Mouse (Mus musculus) mouse trophoblast stem cell (cell line): ENCODE data around the gene Slc7a15.

Source experiments
- in situ Hi-C, 2 experiments: fragments of 300-500 bp; cut with MseI, MboI; formaldehyde crosslinking; loops; 2 replicates in 1 of 2; 3 replicates in 1 of 2; pipeline ENCODE4 v1.15.1; 2025

Slc7a15 gene

GRCm38 (mm10) chr12:8509693-8510092, 89.2 kb downstream of the Slc7a15 start:
- in situ Hi-C loops = loop anchor here in 1 of 2 experiments (25.0 kb wide), 1 partner anchor 447 kb away; no protein-coding TSS in a partner anchor

- in situ Hi-C loops = loop anchor here in 1 of 2 experiments (25.0 kb wide), 1 partner anchor 445 kb away; no protein-coding TSS in a partner anchor
These were observed 91.7 kb downstream of the Slc7a15 start for GRCm38 (mm10) chr12:8506954-8507707.

GRCm38 (mm10) chr12:8504131-8504530, 94.7 kb downstream of the Slc7a15 start:
- in situ Hi-C loops = loop anchor here (5.0 to 25.0 kb wide), 2 partner anchors 182 to 442 kb away; no protein-coding TSS in a partner anchor

GRCm38 (mm10) chr12:8502546-8502945, 96.3 kb downstream of the Slc7a15 start:
- in situ Hi-C loops = loop anchor here (5.0 to 25.0 kb wide), 2 partner anchors 180 to 440 kb away; no protein-coding TSS in a partner anchor

- in situ Hi-C loops = loop anchor here (5.0 to 25.0 kb wide), 2 partner anchors 179 to 439 kb away; no protein-coding TSS in a partner anchor
These were observed 97.1 kb downstream of the Slc7a15 start for GRCm38 (mm10) chr12:8501571-8502305.

- in situ Hi-C loops = loop anchor here (5.0 to 25.0 kb wide), 2 partner anchors 179 to 439 kb away; no protein-coding TSS in a partner anchor
These were observed 98.0 kb downstream of the Slc7a15 start for GRCm38 (mm10) chr12:8500597-8501570.

DNA sequence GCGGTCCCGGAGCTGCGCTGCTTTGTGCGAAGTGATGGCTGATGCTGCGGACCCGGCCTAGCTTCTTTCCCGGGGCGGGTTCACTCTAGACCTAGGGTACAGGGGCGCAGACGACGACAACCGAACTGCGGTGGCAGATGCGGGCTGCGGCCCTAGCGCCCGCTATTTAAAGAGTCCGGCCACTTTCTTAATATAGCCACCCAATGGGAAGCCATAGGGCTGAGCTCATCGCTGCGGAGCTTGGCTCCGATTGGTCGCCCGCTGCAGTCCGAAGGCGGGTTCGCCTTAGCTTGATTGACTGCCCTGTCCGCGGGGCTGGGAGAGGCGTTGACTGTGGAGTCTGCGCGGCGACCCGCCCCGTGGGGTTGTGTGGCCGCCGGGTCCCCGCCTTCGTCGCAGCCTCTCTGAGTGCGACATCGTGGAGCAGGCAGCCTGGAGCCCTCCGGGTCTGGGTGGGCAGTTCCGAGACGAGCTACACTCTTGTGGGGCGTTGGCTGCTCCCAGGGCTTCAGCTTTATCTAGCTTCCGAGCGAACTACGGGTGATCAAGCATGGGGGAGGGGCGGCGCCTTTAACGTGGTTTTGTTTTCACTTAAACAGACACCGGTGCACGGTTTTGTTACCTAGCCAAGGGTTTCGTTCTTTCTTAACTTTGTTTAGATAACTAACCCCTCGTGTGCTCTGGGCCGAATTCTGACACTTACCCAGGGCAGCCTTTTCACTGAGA, 98.8 kb downstream of the Slc7a15 start, which contains the start of gene Rhob:
Gene Rhob, minus strand, starts transcription at position 139 of the 726 bp plus-strand sequence.
- in situ Hi-C loops = loop anchor here (5.0 to 25.0 kb wide), 2 partner anchors 178 to 438 kb away; no protein-coding TSS in a partner anchor

GRCm38 (mm10) chr12:8499001-8499870, 99.6 kb downstream of the Slc7a15 start:
- in situ Hi-C loops = no loop called here

DNA sequence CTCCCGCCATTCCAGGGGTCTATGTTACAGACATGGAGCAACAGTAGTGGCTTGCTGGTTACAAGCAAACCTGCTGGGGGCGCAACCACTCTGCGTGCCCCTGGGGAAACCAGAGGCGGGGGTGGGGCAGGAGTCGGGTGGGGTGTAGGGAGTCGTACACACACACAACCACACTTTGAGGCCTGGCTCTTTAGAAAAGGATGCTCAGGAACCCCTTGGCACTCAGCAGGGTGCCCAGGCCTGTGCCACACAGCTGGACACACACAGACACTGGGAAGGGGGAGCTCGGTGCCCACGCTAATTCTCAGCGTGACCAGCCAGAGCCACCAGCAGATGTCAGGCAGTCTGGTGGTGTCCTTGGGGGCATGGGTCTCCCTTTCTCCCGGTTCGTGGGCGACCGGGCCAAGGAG, 100.3 kb downstream of the Slc7a15 start:
- in situ Hi-C loops = no loop called here

- in situ Hi-C loops = no loop called here
These were observed 100.7 kb downstream of the Slc7a15 start for GRCm38 (mm10) chr12:8498148-8498571.

DNA sequence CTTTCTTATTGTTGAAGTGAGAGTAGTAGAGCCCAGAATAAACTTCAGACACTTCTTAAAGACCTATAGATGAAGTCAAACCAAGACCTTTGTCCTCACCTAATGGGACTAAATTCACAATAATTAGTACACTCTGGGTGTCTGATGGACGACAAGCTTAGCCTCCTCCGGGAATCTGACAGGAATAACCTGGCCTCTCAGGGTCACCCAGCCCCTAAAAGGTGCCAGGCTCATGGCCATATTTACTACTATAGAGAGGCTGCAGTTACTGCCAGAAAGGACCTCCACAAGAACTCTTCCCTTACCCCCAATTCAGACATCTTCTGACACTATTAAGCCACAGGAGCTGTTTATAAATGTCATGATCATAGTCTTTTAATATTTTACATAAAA, 101.6 kb downstream of the Slc7a15 start:
- in situ Hi-C loops = no loop called here

DNA sequence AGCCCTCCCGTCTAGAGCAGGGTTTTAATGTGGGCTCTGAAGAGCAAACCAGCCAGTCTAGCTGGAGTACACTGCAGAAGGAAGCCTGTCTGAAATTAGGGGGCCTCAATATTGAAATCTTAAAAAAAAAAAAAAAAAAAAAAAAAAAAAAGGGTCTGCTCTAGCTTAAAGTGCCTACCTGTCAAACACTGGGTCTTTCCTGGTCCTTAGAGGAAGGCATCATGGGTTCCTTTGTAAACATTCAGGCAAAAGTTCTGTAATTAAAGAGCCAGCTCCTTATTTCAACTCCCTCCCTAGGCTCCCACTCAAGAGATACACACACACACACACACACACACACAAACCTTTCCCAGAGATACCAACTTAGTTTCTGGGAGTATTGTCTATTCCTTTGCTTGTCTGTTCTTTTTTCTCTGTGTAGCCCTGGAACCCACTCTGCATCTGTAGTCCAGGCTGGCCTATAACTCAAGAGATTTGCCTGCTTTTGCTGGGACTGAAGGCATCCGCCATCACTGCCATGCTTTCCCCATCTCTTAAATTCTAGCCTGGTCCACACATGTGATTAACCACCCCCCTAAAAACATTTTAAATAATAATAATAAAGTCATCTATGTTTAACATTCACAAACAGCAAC, 102.1 kb downstream of the Slc7a15 start:
- in situ Hi-C loops = no loop called here

DNA sequence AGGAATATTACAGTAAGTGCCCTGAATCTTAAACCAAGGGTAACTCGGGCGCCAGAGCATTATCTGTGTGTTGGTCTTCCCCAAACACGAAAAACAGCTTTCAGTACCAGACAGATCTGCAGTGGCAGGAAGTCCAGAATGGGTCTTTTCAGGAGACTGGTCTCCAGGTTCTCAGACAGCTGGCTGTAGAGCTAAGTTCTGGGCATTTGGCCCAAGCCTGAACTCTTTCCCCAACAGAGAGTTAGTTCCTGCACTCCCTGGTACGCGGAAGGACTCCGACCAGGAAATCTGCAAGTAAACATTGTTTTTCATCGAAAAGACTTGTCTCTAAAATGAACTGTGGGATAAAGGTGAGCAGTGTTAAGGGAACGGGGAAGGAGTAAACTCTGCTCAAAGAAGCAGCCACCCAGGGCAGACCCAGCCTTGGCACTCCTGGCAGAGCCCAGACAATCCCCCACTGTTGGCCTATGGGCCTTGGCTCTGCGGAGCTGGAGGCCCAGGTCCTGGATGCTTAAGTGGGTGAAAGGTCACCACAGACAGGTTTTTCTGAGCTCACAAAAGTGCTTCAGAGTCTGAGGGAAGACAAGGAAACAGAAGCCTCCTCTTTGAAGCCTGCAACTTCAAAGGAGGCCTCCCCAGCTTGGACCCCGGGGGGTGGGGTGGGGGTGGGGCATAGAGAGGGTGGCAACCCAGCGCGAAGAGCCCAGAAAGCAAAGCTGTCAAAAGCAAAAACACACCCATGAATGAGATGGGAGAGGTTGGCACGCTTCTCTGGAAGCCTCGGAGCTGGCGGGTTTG, 102.8 kb downstream of the Slc7a15 start:
- in situ Hi-C loops = no loop called here

GRCm38 (mm10) chr12:8494675-8495074, 104.2 kb downstream of the Slc7a15 start:
- in situ Hi-C loops = no loop called here

DNA sequence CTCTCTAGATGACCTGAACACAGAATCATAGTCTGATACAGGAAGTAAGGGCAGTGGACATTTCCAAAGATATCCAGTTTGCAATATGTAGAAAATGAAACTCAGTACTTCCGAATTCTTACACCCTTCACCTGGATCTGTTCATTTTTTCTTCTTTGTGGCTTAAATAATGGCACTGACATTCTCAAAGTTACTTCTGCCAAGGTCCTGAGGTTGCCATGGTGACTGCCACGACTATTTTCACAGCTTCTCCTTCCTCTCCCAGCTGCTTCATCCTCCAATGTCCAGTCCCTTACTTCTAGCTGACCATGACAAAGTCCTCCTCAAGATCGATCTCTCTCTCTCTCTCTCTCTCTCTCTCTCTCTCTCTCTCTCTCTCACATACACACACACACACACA, 105.5 kb downstream of the Slc7a15 start:
- in situ Hi-C loops = no loop called here

GRCm38 (mm10) chr12:8489098-8489497, 109.8 kb downstream of the Slc7a15 start:
- in situ Hi-C loops = no loop called here

GRCm38 (mm10) chr12:8488652-8488980, 110.2 kb downstream of the Slc7a15 start:
- in situ Hi-C loops = no loop called here

- in situ Hi-C loops = no loop called here
These were observed 110.8 kb downstream of the Slc7a15 start for GRCm38 (mm10) chr12:8487959-8488651.
